Mouse (Mus musculus) granulocyte monocyte progenitor cell, adult 5-6 weeks (primary cell): ENCODE measurements around the gene Klrb1. TPM values are rescaled to one million over a fixed set of nuclear protein-coding genes. Genes with fewer than 3 reads are reported as not detected.
"Not testable (repeated sequence)": the region's sequence is repeated elsewhere in the genome, so short reads cannot be mapped to it uniquely, and the experiment has no call there.

Source experiments
- ATAC-seq: replicated peaks from 2 replicates; pipeline ENCODE4 v1.8.0; 2016; ENCODE audit warnings: mild to moderate bottlenecking, moderate TSS enrichment, inconsistent platforms; ENCODE audit not compliant: poor library complexity, severe bottlenecking
- total RNA-seq, 2 experiments: library from RNA; stranded (forward) in 1 of 2; stranded (reverse) in 1 of 2; fragments of 200-712, 200-1000 nt in 1 of 2; fragments of >200 nt in 1 of 2; fragmentation: Nextera tagmentation in 1 of 2; gene quantifications; 2 replicates each; pipeline ENCODE4 v1.2.3; 2014 to 2017

Klrb1 gene
- total RNA-seq (2014; fragmentation: Nextera tagmentation): not detected in 2 replicates
- total RNA-seq (2017): not detected in 2 replicates

GRCm38 (mm10) chr6:128722959-128723358 lies at the start of gene Klrb1:
Klrb1 (minus strand) TSS chr6:128723059.
- no peak for ATAC-seq

- ATAC-seq: no peak
Observed at GRCm38 (mm10) chr6:128769481-128770253, 46.8 kb upstream of the Klrb1 start.

GRCm38 (mm10) chr6:128768047-128768446 lies 45.2 kb upstream of the Klrb1 start:
- ATAC-seq: no peak

- peak; percentile 72 for ATAC-seq
Observed at GRCm38 (mm10) chr6:128766486-128767254, 43.8 kb upstream of the Klrb1 start.

GRCm38 (mm10) chr6:128765211-128765610 lies 42.4 kb upstream of the Klrb1 start:
- no peak for ATAC-seq

- no peak for ATAC-seq
Observed at GRCm38 (mm10) chr6:128764598-128764997, 41.7 kb upstream of the Klrb1 start.

- ATAC-seq: peak; percentile 75
Observed at GRCm38 (mm10) chr6:128763736-128764523, 41.1 kb upstream of the Klrb1 start.

GRCm38 (mm10) chr6:128762892-128763670 lies 40.2 kb upstream of the Klrb1 start:
- not testable (repeated sequence) for ATAC-seq

- no peak for ATAC-seq
Observed at GRCm38 (mm10) chr6:128761144-128761540, 38.3 kb upstream of the Klrb1 start.

- ATAC-seq: peak; percentile 67
Observed at GRCm38 (mm10) chr6:128760416-128761143, 37.7 kb upstream of the Klrb1 start.

- peak; percentile 49 for ATAC-seq
Observed at GRCm38 (mm10) chr6:128760016-128760415, 37.2 kb upstream of the Klrb1 start.

- no peak for ATAC-seq
Observed at GRCm38 (mm10) chr6:128759221-128759950, 36.5 kb upstream of the Klrb1 start.

GRCm38 (mm10) chr6:128755402-128755763 lies 32.5 kb upstream of the Klrb1 start:
- not testable (repeated sequence) for ATAC-seq

GRCm38 (mm10) chr6:128754748-128755401 lies 32.0 kb upstream of the Klrb1 start:
- not testable (repeated sequence) for ATAC-seq

GRCm38 (mm10) chr6:128754265-128754664 lies 31.4 kb upstream of the Klrb1 start:
- ATAC-seq: peak; percentile 96

GRCm38 (mm10) chr6:128753610-128754224 lies 30.9 kb upstream of the Klrb1 start:
- ATAC-seq: peak; percentile 90

GRCm38 (mm10) chr6:128747006-128747405 lies 24.1 kb upstream of the Klrb1 start:
- not testable (repeated sequence) for ATAC-seq

- ATAC-seq: no peak
Observed at GRCm38 (mm10) chr6:128737445-128737844, 14.6 kb upstream of the Klrb1 start.
